Mouse (Mus musculus): Measurements from ENCODE around the gene Heg1. TPM values are rescaled to one million over a fixed set of nuclear protein-coding genes. Genes with fewer than 3 reads are reported as not detected.

Gene Heg1
- polyA plus RNA-seq, 1 experiment from 2014 or later, result 4.6 TPM

GRCm38 (mm10) chr16:33775733-33776335 is 91.7 kb downstream of the Heg1 start:
- Histone ChIP-seq H3K36me3 (ENCODE audit: control insufficient read depth, insufficient read depth) (no peaks in the 10 kb centered on the region), H3K4me1 (ENCODE audit: control insufficient read depth, low read depth, low read length) (peaks cover 9% of the 10 kb centered on the region; the same call in 1 of the 2 replicates), H3K27me3 (ENCODE audit: control insufficient read depth, insufficient read depth, low read depth, low read length) (no peaks in the 10 kb centered on the region), H3K27ac (ENCODE audit: low read length) (no peak overlapping the region), H3K9ac (ENCODE audit: low read depth, low read length) (no peak overlapping the region), H3K4me2 (ENCODE audit: low read depth, low read length) (no peak overlapping the region), H3K4me3 (ENCODE audit: low read depth, low read length) (no peak overlapping the region), H3K9me3 (replicated peaks; ENCODE audit: control insufficient read depth, low read length) (no peaks in the 10 kb centered on the region)
- WGBS (ENCODE audit: insufficient replicate concordance), result 56% methylated on average over 1 of the region's 1 CpGs
- no peak for ATAC-seq (ENCODE audit: low read depth)

- Histone ChIP-seq H3K4me2 (ENCODE audit: low read depth, low read length) (no peak overlapping the region), H3K27ac (ENCODE audit: low read length) (no peak overlapping the region), H3K9ac (ENCODE audit: low read depth, low read length) (no peak overlapping the region), H3K27me3 (ENCODE audit: control insufficient read depth, insufficient read depth, low read depth, low read length) (no peaks in the 10 kb centered on the region), H3K9me3 (replicated peaks; ENCODE audit: control insufficient read depth, low read length) (no peaks in the 10 kb centered on the region), H3K4me1 (ENCODE audit: control insufficient read depth, low read depth, low read length) (peaks cover 9% of the 10 kb centered on the region; the same call in 1 of the 2 replicates), H3K36me3 (ENCODE audit: control insufficient read depth, insufficient read depth) (no peaks in the 10 kb centered on the region), H3K4me3 (ENCODE audit: low read depth, low read length) (no peak overlapping the region)
- no peak for ATAC-seq (ENCODE audit: low read depth)
- 26% methylated on average over 7 of the region's 7 CpGs for WGBS (ENCODE audit: insufficient replicate concordance)
Measured at GRCm38 (mm10) chr16:33776766-33777529, 92.8 kb downstream of the Heg1 start.

- no peak for ATAC-seq (ENCODE audit: low read depth)
- no peaks in the 10 kb centered on the region for H3K9me3 ChIP-seq (replicated peaks; ENCODE audit: control insufficient read depth, low read length)
- no peaks in the 10 kb centered on the region for H3K36me3 ChIP-seq (ENCODE audit: control insufficient read depth, insufficient read depth)
- H3K27ac ChIP-seq (ENCODE audit: low read length), result no peak overlapping the region
- H3K4me2 ChIP-seq (ENCODE audit: low read depth, low read length), result no peak overlapping the region
- H3K4me3 ChIP-seq (ENCODE audit: low read depth, low read length), result no peak overlapping the region
- H3K9ac ChIP-seq (ENCODE audit: low read depth, low read length), result no peak overlapping the region
- WGBS (ENCODE audit: insufficient replicate concordance), result 64% methylated on average over 6 of the region's 6 CpGs
- H3K4me1 ChIP-seq (ENCODE audit: control insufficient read depth, low read depth, low read length), result peaks cover 11% of the 10 kb centered on the region
- H3K27me3 ChIP-seq (ENCODE audit: control insufficient read depth, insufficient read depth, low read depth, low read length), result no peaks in the 10 kb centered on the region
Measured at GRCm38 (mm10) chr16:33777607-33778006, 93.4 kb downstream of the Heg1 start.

GRCm38 (mm10) chr16:33781789-33782728 is 97.9 kb downstream of the Heg1 start:
- H3K36me3 ChIP-seq (ENCODE audit: control insufficient read depth, insufficient read depth), result no peaks in the 10 kb centered on the region
- H3K4me3 ChIP-seq (ENCODE audit: low read depth, low read length), result no peak overlapping the region
- no peak overlapping the region for H3K27ac ChIP-seq (ENCODE audit: low read length)
- peaks cover 8% of the 10 kb centered on the region for H3K4me1 ChIP-seq (ENCODE audit: control insufficient read depth, low read depth, low read length)
- ATAC-seq (ENCODE audit: low read depth), result peak; percentile 58
- no peak overlapping the region for H3K9ac ChIP-seq (ENCODE audit: low read depth, low read length)
- no peaks in the 10 kb centered on the region for H3K9me3 ChIP-seq (replicated peaks; ENCODE audit: control insufficient read depth, low read length)
- H3K27me3 ChIP-seq (ENCODE audit: control insufficient read depth, insufficient read depth, low read depth, low read length), result no peaks in the 10 kb centered on the region
- WGBS (ENCODE audit: insufficient replicate concordance), result 26% methylated on average over 5 of the region's 5 CpGs
- H3K4me2 ChIP-seq (ENCODE audit: low read depth, low read length), result no peak overlapping the region

GRCm38 (mm10) chr16:33782729-33783091 is 98.5 kb downstream of the Heg1 start:
- Histone ChIP-seq H3K27me3 (ENCODE audit: control insufficient read depth, insufficient read depth, low read depth, low read length) (no peaks in the 10 kb centered on the region), H3K27ac (ENCODE audit: low read length) (no peak overlapping the region), H3K9me3 (replicated peaks; ENCODE audit: control insufficient read depth, low read length) (no peaks in the 10 kb centered on the region), H3K4me3 (ENCODE audit: low read depth, low read length) (no peak overlapping the region), H3K4me2 (ENCODE audit: low read depth, low read length) (no peak overlapping the region), H3K9ac (ENCODE audit: low read depth, low read length) (no peak overlapping the region), H3K4me1 (ENCODE audit: control insufficient read depth, low read depth, low read length) (peaks cover 8% of the 10 kb centered on the region), H3K36me3 (ENCODE audit: control insufficient read depth, insufficient read depth) (no peaks in the 10 kb centered on the region)
- no peak for ATAC-seq (ENCODE audit: low read depth)
- 30% methylated on average over 1 of the region's 1 CpGs for WGBS (ENCODE audit: insufficient replicate concordance)

GRCm38 (mm10) chr16:33784547-33784946 is 100.4 kb downstream of the Heg1 start:
- no peak overlapping the region for H3K4me2 ChIP-seq (ENCODE audit: low read depth, low read length)
- no peaks in the 10 kb centered on the region for H3K27me3 ChIP-seq (ENCODE audit: control insufficient read depth, insufficient read depth, low read depth, low read length)
- ATAC-seq (ENCODE audit: low read depth), result no peak
- WGBS (ENCODE audit: insufficient replicate concordance), result 27% methylated on average over 1 of the region's 1 CpGs
- no peak overlapping the region for H3K9ac ChIP-seq (ENCODE audit: low read depth, low read length)
- peaks cover 8% of the 10 kb centered on the region for H3K4me1 ChIP-seq (ENCODE audit: control insufficient read depth, low read depth, low read length)
- H3K9me3 ChIP-seq (replicated peaks; ENCODE audit: control insufficient read depth, low read length), result no peaks in the 10 kb centered on the region
- no peaks in the 10 kb centered on the region for H3K36me3 ChIP-seq (ENCODE audit: control insufficient read depth, insufficient read depth)
- no peak overlapping the region for H3K4me3 ChIP-seq (ENCODE audit: low read depth, low read length)
- H3K27ac ChIP-seq (ENCODE audit: low read length), result no peak overlapping the region

- Histone ChIP-seq H3K36me3 (ENCODE audit: control insufficient read depth, insufficient read depth) (no peaks in the 10 kb centered on the region), H3K4me2 (ENCODE audit: low read depth, low read length) (no peak overlapping the region), H3K9ac (ENCODE audit: low read depth, low read length) (no peak overlapping the region), H3K9me3 (replicated peaks; ENCODE audit: control insufficient read depth, low read length) (no peaks in the 10 kb centered on the region), H3K4me3 (ENCODE audit: low read depth, low read length) (no peak overlapping the region), H3K27me3 (ENCODE audit: control insufficient read depth, insufficient read depth, low read depth, low read length) (no peaks in the 10 kb centered on the region), H3K4me1 (ENCODE audit: control insufficient read depth, low read depth, low read length) (peaks cover 8% of the 10 kb centered on the region), H3K27ac (ENCODE audit: low read length) (peak overlapping the region; percentile 61)
- no peak for ATAC-seq (ENCODE audit: low read depth)
- 19% methylated on average over 8 of the region's 8 CpGs for whole genome bisulfite sequencing (ENCODE audit: insufficient replicate concordance)
Measured at GRCm38 (mm10) chr16:33785092-33785704, 101.0 kb downstream of the Heg1 start.

GRCm38 (mm10) chr16:33786657-33787390 is 102.7 kb downstream of the Heg1 start:
- no peak overlapping the region for H3K4me3 ChIP-seq (ENCODE audit: low read depth, low read length)
- H3K9ac ChIP-seq (ENCODE audit: low read depth, low read length), result no peak overlapping the region
- WGBS (ENCODE audit: insufficient replicate concordance), result 35% methylated on average over 7 of the region's 7 CpGs
- H3K4me1 ChIP-seq (ENCODE audit: control insufficient read depth, low read depth, low read length), result peaks cover 8% of the 10 kb centered on the region
- H3K4me2 ChIP-seq (ENCODE audit: low read depth, low read length), result no peak overlapping the region
- no peaks in the 10 kb centered on the region for H3K27me3 ChIP-seq (ENCODE audit: control insufficient read depth, insufficient read depth, low read depth, low read length)
- peak; percentile 32; the same call in 1 of the 2 replicates for ATAC-seq (ENCODE audit: low read depth)
- no peak overlapping the region for H3K27ac ChIP-seq (ENCODE audit: low read length)
- H3K9me3 ChIP-seq (replicated peaks; ENCODE audit: control insufficient read depth, low read length), result no peaks in the 10 kb centered on the region
- no peaks in the 10 kb centered on the region for H3K36me3 ChIP-seq (ENCODE audit: control insufficient read depth, insufficient read depth)

Data from liver, embryonic 16.5 days (tissue).